Mouse (Mus musculus) liver, adult 2 months (tissue): ENCODE results near the gene Ppfia3. TPM values are rescaled to one million over a fixed set of nuclear protein-coding genes. Genes with fewer than 3 reads are reported as not detected.

Experiments used
- DNase-seq: peaks from one replicate; pipeline ENCODE4 v3.0.0-alpha.2; 2011; ENCODE audit warnings: low read depth, low spot score; ENCODE audit errors: extremely low read depth
- H3K27ac ChIP-seq: fragments of 200-500 bp; replicated peaks from 2 replicates; pipeline ENCODE4 v1.5.1; 2012; ENCODE audit warnings: low read depth, mild to moderate bottlenecking, control low read depth, inconsistent platforms, low read length; ENCODE audit not compliant: insufficient read depth
- H3K27me3 ChIP-seq: fragments of 200-500 bp; 2 replicates; pipeline ENCODE4 v1.6.1; 2012; ENCODE audit warnings: mild to moderate bottlenecking, moderate library complexity, low read length, inconsistent platforms; ENCODE audit not compliant: control insufficient read depth, insufficient read depth
- H3K36me3 ChIP-seq: fragments of 200-500 bp; 2 replicates; pipeline ENCODE4 v1.6.1; 2012; ENCODE audit warnings: low read length, inconsistent platforms; ENCODE audit not compliant: control insufficient read depth, insufficient read depth
- H3K4me1 ChIP-seq: fragments of 200-500 bp; 2 replicates; pipeline ENCODE4 v1.6.1; 2011; ENCODE audit warnings: low read length; ENCODE audit not compliant: control insufficient read depth, insufficient read depth
- H3K4me3 ChIP-seq: fragments of 200-500 bp; 2 replicates; pipeline ENCODE4 v1.5.1; 2011; ENCODE audit warnings: low read depth, mild to moderate bottlenecking, control low read depth, low read length, moderate library complexity; ENCODE audit not compliant: insufficient read depth
- H3K79me2 ChIP-seq: fragments of 200-500 bp; 2 replicates; pipeline ENCODE4 v1.6.1; 2012; ENCODE audit warnings: inconsistent platforms, mild to moderate bottlenecking, low read length, moderate library complexity; ENCODE audit not compliant: control insufficient read depth, insufficient read depth
- H3K9ac ChIP-seq: fragments of 200-500 bp; 2 replicates; pipeline ENCODE4 v1.6.1; 2012; ENCODE audit warnings: low read depth, mild to moderate bottlenecking, control low read depth, inconsistent platforms, low read length
- CTCF ChIP-seq: fragments of 200-500 bp; IDR thresholded peaks from 2 replicates; pipeline ENCODE4 v1.5.1; 2011; ENCODE audit warnings: low read depth, low read length, control low read depth
- POLR2A ChIP-seq: fragments of 200-500 bp; IDR thresholded peaks from 2 replicates; pipeline ENCODE4 v1.6.1; 2011; ENCODE audit warnings: low read length, control low read depth; ENCODE audit not compliant: insufficient read depth; ENCODE audit errors: extremely low read depth
- WGBS: fragments of 180-500 bp; shearing (Covaris S2); methylation state at CpG from one replicate; pipeline ENCODE4 v1.1.7; 2018; 5-methylcytosine and 5-hydroxymethylcytosine counted together
- polyA plus RNA-seq: library from polyadenylated mRNA; depleted of rRNA; stranded (reverse); fragments of >200 nt; gene quantifications from 2 replicates; pipeline ENCODE4 v1.2.3, GENCODE M21; 2012
- total RNA-seq: library from RNA; depleted of rRNA; stranded (reverse); fragments of >200 nt; gene quantifications from 2 replicates; pipeline ENCODE4 v1.2.3, GENCODE M21; 2014

The Ppfia3 gene
- total and polyA plus RNA-seq, 2 experiments: not detected

- 11% methylated on average over 28 of the region's 28 CpGs for WGBS
- H3K27me3 ChIP-seq: no peaks in the 10 kb centered on the region
- peak; percentile 51 for DNase-seq
- H3K9ac ChIP-seq: no peak within 1 kb of the TSS
- H3K36me3 ChIP-seq: peaks cover 3% of the 10 kb centered on the region; the same call in 1 of the 2 replicates
- TF ChIP-seq CTCF (no peak), POLR2A (no peak)
- H3K79me2 ChIP-seq: no peaks in the 10 kb centered on the region
- no peaks in the 10 kb centered on the region for H3K4me1 ChIP-seq
- no peak within 1 kb of the TSS for H3K27ac ChIP-seq
- H3K4me3 ChIP-seq: peak within 1 kb of the TSS; percentile 53; the same call in 1 of the 2 replicates
These were observed 3.9 kb upstream of the Ppfia3 start, which contains the start of gene Lin7b for GRCm38 (mm10) chr7:45370475-45371311. TSS of gene Lin7b (minus strand) at chr7:45370583.

GRCm38 (mm10) chr7:45369836-45370474, 3.1 kb upstream of the Ppfia3 start:
- no peak for TF ChIP-seq CTCF
- TF ChIP-seq POLR2A: no peak
- no peak overlapping the region for H3K27ac ChIP-seq
- no peak overlapping the region for H3K9ac ChIP-seq
- no peaks in the 10 kb centered on the region for H3K27me3 ChIP-seq
- no peak for DNase-seq
- H3K36me3 ChIP-seq: no peaks in the 10 kb centered on the region
- H3K79me2 ChIP-seq: no peaks in the 10 kb centered on the region
- whole genome bisulfite sequencing: 9% methylated on average over 52 of the region's 52 CpGs
- H3K4me3 ChIP-seq: peak overlapping the region; percentile 53; the same call in 1 of the 2 replicates
- no peaks in the 10 kb centered on the region for H3K4me1 ChIP-seq

- H3K27ac ChIP-seq: no peak overlapping the region
- no peak overlapping the region for H3K9ac ChIP-seq
- no peak overlapping the region for H3K4me3 ChIP-seq
- no peaks in the 10 kb centered on the region for H3K79me2 ChIP-seq
- no peak for DNase-seq
- TF ChIP-seq POLR2A (no peak), CTCF (no peak)
- 81% methylated on average over 16 of the region's 16 CpGs for WGBS
- no peaks in the 10 kb centered on the region for H3K27me3 ChIP-seq
- no peaks in the 10 kb centered on the region for H3K4me1 ChIP-seq
- no peaks in the 10 kb centered on the region for H3K36me3 ChIP-seq
These were observed 2.4 kb upstream of the Ppfia3 start for GRCm38 (mm10) chr7:45369022-45369745.

- 93% methylated on average over 15 of the region's 15 CpGs for WGBS
- no peaks in the 10 kb centered on the region for H3K79me2 ChIP-seq
- H3K9ac ChIP-seq: no peak overlapping the region
- H3K36me3 ChIP-seq: no peaks in the 10 kb centered on the region
- no peaks in the 10 kb centered on the region for H3K27me3 ChIP-seq
- no peak overlapping the region for H3K4me3 ChIP-seq
- H3K27ac ChIP-seq: no peak overlapping the region
- DNase-seq: no peak
- TF ChIP-seq POLR2A (no peak), CTCF (no peak)
- H3K4me1 ChIP-seq: no peaks in the 10 kb centered on the region
These were observed 1.4 kb upstream of the Ppfia3 start for GRCm38 (mm10) chr7:45368178-45368577.

- 1% methylated on average over 70 of the region's 70 CpGs for WGBS
- H3K79me2 ChIP-seq: no peaks in the 10 kb centered on the region
- DNase-seq: peak; percentile 70
These were observed 431 bp upstream of the Ppfia3 start for GRCm38 (mm10) chr7:45367020-45367880.

More at GRCm38 (mm10) chr7:45367020-45367880, 431 bp upstream of the Ppfia3 start:
- H3K36me3 ChIP-seq: no peaks in the 10 kb centered on the region
- H3K4me1 ChIP-seq: no peaks in the 10 kb centered on the region
- TF ChIP-seq POLR2A (no peak), CTCF (peak; percentile 77)
- peak overlapping the region; percentile 58 for H3K4me3 ChIP-seq
- H3K27ac ChIP-seq: no peak overlapping the region
- H3K27me3 ChIP-seq: no peaks in the 10 kb centered on the region
- H3K9ac ChIP-seq: peak overlapping the region; percentile 60
